Mouse (Mus musculus) liver, embryonic 14.5 days (tissue): ENCODE measurements around the gene Necab3.

Experiments
- CTCF ChIP-seq: IDR thresholded peaks from 2 replicates; pipeline ENCODE4 v1.5.1; 2016; ENCODE audit warnings: antibody characterized with exemption, low read depth, control low read depth
- EP300 ChIP-seq: IDR thresholded peaks from 2 replicates; pipeline ENCODE4 v1.6.1; 2016; ENCODE audit warnings: antibody characterized with exemption, low read depth

GRCm38 (mm10) chr2:154555235-154555634 is 3.5 kb downstream of the Necab3 start:
- TF ChIP-seq CTCF (no peak), EP300 (no peak)
